In the genomic region with DNA sequence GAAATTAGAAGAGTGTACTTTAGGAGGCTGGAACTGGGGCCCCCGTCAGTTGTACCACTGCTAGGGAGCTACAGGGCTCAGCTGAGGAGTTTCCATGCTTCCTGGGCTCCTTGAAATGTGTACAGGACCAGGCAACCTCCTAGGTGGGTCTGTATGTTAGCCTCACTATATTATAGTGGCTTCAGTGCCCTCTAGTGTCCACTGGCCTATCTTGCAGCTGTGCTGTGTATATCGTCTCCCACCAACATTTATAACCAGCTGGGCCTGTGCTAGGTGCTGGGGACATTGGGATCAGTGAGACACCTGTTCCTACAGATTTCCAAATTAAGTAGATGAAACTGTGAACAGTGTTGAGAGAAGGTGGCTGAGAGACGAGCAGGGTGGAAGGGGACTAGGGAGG, we compare ENCODE assay signal across 8 mouse cellular contexts. TPM values are rescaled to one million over a fixed set of nuclear protein-coding genes. Genes with fewer than 3 reads are reported as not detected.
DNase-seq lines count a peak whose midpoint lies in the region; ATAC-seq and TF ChIP-seq lines count a peak whose summit lies in the region.

No protein-coding gene starts in this region.

- no peaks in the 10 kb centered on the region for H3K36me3 ChIP-seq in stomach, postnatal 0 days (ENCODE audit: control insufficient read depth, insufficient read depth, low read length)

- no peak overlapping the region for H3K9ac ChIP-seq in stomach, postnatal 0 days (ENCODE audit: low read length)

- no peaks in the 10 kb centered on the region for H3K9me3 ChIP-seq in stomach, postnatal 0 days (ENCODE audit: control insufficient read depth, low read length)

- ATAC-seq in megakaryocyte, adult 5-6 weeks (ENCODE audit: poor library complexity, severe bottlenecking): peak; percentile 52
- peak; percentile 72 for ATAC-seq in stomach, postnatal 0 days (ENCODE audit: low FRiP score, low TSS enrichment)

- H3K4me2 ChIP-seq in stomach, postnatal 0 days (replicated peaks; ENCODE audit: low read depth): no peak overlapping the region

- 27% methylated on average over 3 of the region's 3 CpGs for WGBS in stomach, postnatal 0 days

- intact Hi-C loops in gastrocnemius, postnatal 14 days (cut with DNase I; ENCODE audit: low total_unique reads): no loop called here

- H3K4me1 ChIP-seq in stomach, postnatal 0 days (replicated peaks; ENCODE audit: control insufficient read depth, insufficient read depth): no peaks in the 10 kb centered on the region

- TF ChIP-seq CTCF in stomach, postnatal 0 days (IDR thresholded peaks at IDR 0.05; ENCODE audit: low read depth): peak; percentile 78

- no peak overlapping the region for H3K27ac ChIP-seq in stomach, postnatal 0 days (replicated peaks)

- DNase-seq in layer of hippocampus, adult 11-12 months (ENCODE audit: low spot score): peak; percentile 48
- DNase-seq in layer of hippocampus, adult 9-10 months (ENCODE audit: low spot score): no peak
- DNase-seq in ES-CJ7 (ENCODE audit: low read depth, low spot score): peak; percentile 39
- peak; percentile 53 for DNase-seq in cerebellum, adult 8-10 months
- DNase-seq in gastrocnemius, postnatal 14 days: peak; percentile 32
- peak; percentile 73 for DNase-seq in kidney, postnatal 10 days
- peak; percentile 33 for DNase-seq in stomach, postnatal 0 days (ENCODE audit: low spot score)

- H3K4me3 ChIP-seq in stomach, postnatal 0 days (ENCODE audit: low read depth, low read length): no peak overlapping the region

- no peaks in the 10 kb centered on the region for H3K27me3 ChIP-seq in stomach, postnatal 0 days (ENCODE audit: control insufficient read depth, insufficient read depth, low read length)

- TF ChIP-seq EP300 in stomach, postnatal 0 days (optimal IDR thresholded peaks at IDR 0.05): no peak

RNA-seq across cellular contexts. Expression of gene Iqsec2, which starts 31.2 kb away (rescaled TPM):
- 10 to 100 TPM; 15.7 to 18.3 TPM for total RNA-seq in gastrocnemius, postnatal 14 days (2021)
- 9.0 and 10.5 TPM in 2 replicates for total RNA-seq in megakaryocyte, adult 5-6 weeks (2015)
- total RNA-seq in megakaryocyte, adult 5-6 weeks (2017): 5.1 and 8.7 TPM in 2 replicates
- polyA plus RNA-seq in stomach, postnatal 0 days (2015; fragmentation: Nextera tagmentation; extraction: Ambion mirVana): 3.6 TPM in 2 replicates

RNA-seq across cellular contexts. Expression of gene Kdm5c, which starts 57.5 kb away (rescaled TPM):
- total RNA-seq in gastrocnemius, postnatal 14 days (2021): 10 to 100 TPM; 18.6 to 24.0 TPM
- total RNA-seq in megakaryocyte, adult 5-6 weeks (2015): 21.1 and 21.9 TPM in 2 replicates
- 29.1 and 31.0 TPM in 2 replicates for total RNA-seq in megakaryocyte, adult 5-6 weeks (2017)
- 13.8 and 15.4 TPM in 2 replicates for polyA plus RNA-seq in stomach, postnatal 0 days (2015; fragmentation: Nextera tagmentation; extraction: Ambion mirVana)
